ENCODE assay signal across 15 mouse cellular contexts in the genomic region with DNA sequence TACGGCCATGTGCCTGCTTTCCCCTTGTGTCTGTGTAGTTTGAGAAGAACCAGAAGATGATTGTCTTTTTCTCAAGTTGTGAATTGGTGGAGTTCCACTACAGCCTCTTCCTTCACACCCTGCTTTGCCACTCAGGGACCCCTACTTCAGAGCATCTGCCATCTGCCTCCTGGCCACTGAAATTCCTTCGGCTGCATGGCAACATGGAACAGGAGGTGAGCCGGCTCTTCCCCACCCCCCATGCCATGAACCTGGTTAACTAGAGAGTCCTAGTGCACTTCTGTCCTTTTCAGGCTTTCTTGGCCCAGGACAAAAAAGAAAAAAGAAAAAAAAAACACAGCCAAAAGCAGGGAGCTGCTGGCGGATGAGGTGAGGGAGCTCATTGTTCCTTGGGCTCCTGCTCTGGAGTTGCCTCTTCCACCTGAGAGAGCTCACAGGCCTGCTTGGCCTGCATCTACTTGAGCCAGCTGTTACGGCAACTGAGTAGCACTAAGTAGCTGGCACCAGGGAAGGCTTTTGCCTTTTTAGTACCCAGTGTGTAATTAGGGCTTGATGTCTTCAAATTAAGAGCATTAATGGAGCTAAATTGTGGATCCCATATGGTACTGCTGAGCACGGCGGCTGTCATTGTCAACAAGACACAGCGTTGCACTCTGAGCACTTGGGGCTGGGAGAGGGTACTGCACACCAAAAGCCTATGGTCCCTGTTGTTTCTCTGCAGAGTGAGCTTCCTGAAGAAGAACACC. TPM values are rescaled to one million over a fixed set of nuclear protein-coding genes. Genes with fewer than 3 reads are reported as not detected.
"Had no signal": no experiment of that assay in that cellular context is flagged by ENCODE, and none has a peak within 500 bp of the region (broad histone marks: within the 10 kb centered on the region; RNA-seq: fewer than 3 reads in every experiment).

No protein-coding gene starts in this region.

- H3K9me3 ChIP-seq: limb, embryonic 13.5 days; midbrain, embryonic 12.5 days; neural tube, embryonic 15.5 days; stomach, embryonic 15.5 days had no signal

- H3K4me2 ChIP-seq: limb, embryonic 13.5 days; midbrain, embryonic 12.5 days; neural tube, embryonic 15.5 days; stomach, embryonic 15.5 days had no signal

- H3K9ac ChIP-seq: limb, embryonic 13.5 days; liver, embryonic 14.5 days; midbrain, embryonic 12.5 days; neural tube, embryonic 15.5 days; stomach, embryonic 15.5 days had no signal

- H3K27ac ChIP-seq: kidney, postnatal 0 days; limb, embryonic 13.5 days; liver, embryonic 14.5 days; midbrain, embryonic 12.5 days; neural tube, embryonic 15.5 days; stomach, embryonic 15.5 days had no signal

- H3K4me3 ChIP-seq: limb, embryonic 13.5 days; midbrain, embryonic 12.5 days; myocyte; neural tube, embryonic 15.5 days; stomach, embryonic 15.5 days had no signal

- H3K4me1 ChIP-seq: limb, embryonic 13.5 days; midbrain, embryonic 12.5 days; neural tube, embryonic 15.5 days; stomach, embryonic 15.5 days had no signal

- H3K27me3 ChIP-seq: limb, embryonic 13.5 days; midbrain, embryonic 12.5 days; neural tube, embryonic 15.5 days; stomach, embryonic 15.5 days had no signal

- DNase-seq: kidney, postnatal 36 days; layer of hippocampus, adult 9-11 months; layer of hippocampus, postnatal 36 days; lung, adult 18-20 months; right cerebral cortex, postnatal 4 days; spleen, adult 18-20 months; thymus, postnatal 4 days had no signal

RNA-seq across cellular contexts. Expression of a gene that starts 55.6 kb away (rescaled TPM):
- polyA plus RNA-seq: kidney, postnatal 0 days; liver, embryonic 14.5 days; lung, embryonic 16.5 days had no signal
